Mouse (Mus musculus): ENCODE results near the gene Gm26657. TPM values are rescaled to one million over a fixed set of nuclear protein-coding genes. Genes with fewer than 3 reads are reported as not detected.

The Gm26657 gene
- polyA plus RNA-seq, 1 experiment from 2014 or later: not detected

Other genes with a start within 250 kb of the Gm26657 start
- gene Actl7b, start 1.4 kb downstream of the Gm26657 start, polyA plus RNA-seq (2014; fragmentation: Nextera tagmentation; extraction: Ambion mirVana): not detected in 2 replicates
- gene Actl7a, start 3.3 kb downstream of the Gm26657 start, polyA plus RNA-seq (2014; fragmentation: Nextera tagmentation; extraction: Ambion mirVana): not detected in 2 replicates
- gene Elp1, start 62.3 kb downstream of the Gm26657 start, polyA plus RNA-seq (2014; fragmentation: Nextera tagmentation; extraction: Ambion mirVana): 74.9 and 94.2 TPM in 2 replicates
- gene Fam206a, start 62.3 kb downstream of the Gm26657 start, polyA plus RNA-seq (2014; fragmentation: Nextera tagmentation; extraction: Ambion mirVana): 25.3 and 26.3 TPM in 2 replicates
- gene Ctnnal1, start 125.1 kb downstream of the Gm26657 start, polyA plus RNA-seq (2014; fragmentation: Nextera tagmentation; extraction: Ambion mirVana): 22.2 and 25.2 TPM in 2 replicates
- gene Tmem245, start 207.4 kb downstream of the Gm26657 start, polyA plus RNA-seq (2014; fragmentation: Nextera tagmentation; extraction: Ambion mirVana): 6.5 and 7.7 TPM in 2 replicates